Mouse (Mus musculus): ENCODE data around the gene Ylpm1. TPM values are rescaled to one million over a fixed set of nuclear protein-coding genes. Genes with fewer than 3 reads are reported as not detected.

The Ylpm1 gene
- total RNA-seq, 2 experiments from 2014 or later: 26.6 to 26.7 TPM

DNA sequence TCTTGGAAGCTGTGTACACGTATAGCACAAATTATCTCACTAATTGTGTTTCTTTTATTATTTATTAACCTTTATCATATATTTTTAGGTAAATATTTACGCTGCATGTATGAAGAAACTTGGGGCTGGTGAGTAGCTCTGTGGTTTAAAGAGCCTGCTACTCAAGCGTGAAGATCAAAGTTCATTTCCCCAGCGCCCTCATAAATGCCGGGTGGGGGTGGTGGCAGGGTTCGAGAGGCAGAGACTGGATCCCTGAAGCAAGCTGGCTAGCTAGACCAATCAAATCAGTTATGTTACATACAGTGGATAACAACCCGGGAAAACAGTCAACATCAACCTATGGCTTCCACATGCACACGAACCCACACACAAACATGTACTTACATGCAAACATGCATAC is 107.0 kb downstream of the Ylpm1 start:
- DNase-seq (ENCODE audit: low spot score): no peak
- intact Hi-C loops (cut with DNase I): no loop called here

DNA sequence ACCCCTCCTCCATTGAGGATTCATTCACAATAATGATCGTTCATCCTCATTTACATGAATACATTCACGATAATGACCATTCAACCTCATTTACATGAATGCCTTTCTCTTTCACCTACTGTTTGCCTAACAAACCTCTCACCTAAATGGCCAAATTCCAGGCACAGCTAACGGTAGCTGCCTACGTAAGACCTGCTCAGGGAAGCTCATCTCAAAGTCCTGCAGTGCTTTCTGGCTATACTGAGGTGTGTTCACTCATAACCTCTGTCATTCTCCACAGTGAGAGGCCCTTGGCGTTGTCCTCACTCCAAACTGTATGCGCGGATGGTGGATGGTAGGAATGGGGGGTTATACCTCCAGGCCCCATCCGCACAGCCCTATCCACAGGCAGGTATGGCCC is 108.7 kb downstream of the Ylpm1 start:
- no peak for DNase-seq (ENCODE audit: low spot score)
- intact Hi-C loops (cut with DNase I): no loop called here

DNA sequence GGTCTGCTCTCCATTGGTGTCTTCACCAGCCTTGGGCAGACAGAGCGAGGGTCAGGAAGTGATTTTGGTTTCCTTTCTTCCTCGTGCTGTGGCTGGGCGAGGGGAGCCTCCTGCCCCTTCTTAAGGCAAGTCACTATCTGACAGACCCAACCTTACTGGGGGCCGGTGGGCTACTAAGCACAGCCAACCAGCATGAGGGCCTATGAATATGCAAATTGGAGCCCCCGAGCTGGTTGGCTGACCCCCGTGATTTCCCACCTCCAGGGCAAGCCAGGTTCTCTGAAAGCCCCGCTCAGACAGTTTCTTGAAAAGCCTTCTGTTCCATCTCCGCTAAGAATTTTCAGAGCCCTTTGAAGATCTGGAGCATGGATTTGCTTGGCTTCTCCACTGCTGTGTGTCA is 110.2 kb downstream of the Ylpm1 start:
- intact Hi-C loops (cut with DNase I): no loop called here
- DNase-seq (ENCODE audit: low spot score): no peak

DNA sequence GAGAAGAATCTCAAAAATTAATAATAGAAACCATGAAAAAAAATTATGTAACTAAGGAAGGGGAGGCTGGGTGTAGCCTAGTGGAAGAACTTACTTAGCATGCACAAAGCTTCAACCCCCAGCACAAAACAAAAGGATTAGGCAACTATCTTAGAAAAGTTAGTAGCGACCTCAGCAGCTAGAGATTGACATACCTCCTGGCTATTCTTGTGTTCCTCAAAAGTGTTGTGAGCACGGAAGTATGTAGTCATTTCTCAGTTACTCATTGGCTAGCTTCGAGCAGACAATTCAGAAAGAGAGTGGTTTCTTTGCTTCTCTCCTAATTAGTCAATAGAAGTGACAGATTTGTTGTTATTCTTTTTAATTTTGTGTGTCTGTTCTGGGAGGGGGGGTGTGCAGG is 112.5 kb downstream of the Ylpm1 start:
- intact Hi-C loops (cut with DNase I): no loop called here
- DNase-seq (ENCODE audit: low spot score): no peak

DNA sequence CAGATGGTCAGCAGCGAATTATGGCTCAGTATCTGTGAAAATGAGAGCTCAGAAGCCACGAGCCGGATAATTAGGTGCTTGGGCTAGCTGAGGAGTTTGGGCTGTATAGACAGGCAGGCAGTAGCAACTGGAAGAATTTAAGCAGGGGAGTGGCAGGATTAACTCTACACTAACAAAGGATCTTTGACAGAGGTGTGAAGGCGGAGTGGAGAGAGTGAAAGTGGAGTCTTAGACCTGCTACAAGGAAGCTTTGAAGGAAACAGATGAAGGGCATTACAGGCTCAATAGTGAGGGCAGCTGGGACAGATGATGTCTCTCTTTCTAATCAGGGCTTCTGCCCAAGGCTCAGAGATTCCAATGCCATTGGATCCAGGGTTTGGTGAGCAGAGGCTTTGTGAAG is 113.3 kb downstream of the Ylpm1 start:
- intact Hi-C loops (cut with DNase I): no loop called here
- no peak for DNase-seq (ENCODE audit: low spot score)

DNA sequence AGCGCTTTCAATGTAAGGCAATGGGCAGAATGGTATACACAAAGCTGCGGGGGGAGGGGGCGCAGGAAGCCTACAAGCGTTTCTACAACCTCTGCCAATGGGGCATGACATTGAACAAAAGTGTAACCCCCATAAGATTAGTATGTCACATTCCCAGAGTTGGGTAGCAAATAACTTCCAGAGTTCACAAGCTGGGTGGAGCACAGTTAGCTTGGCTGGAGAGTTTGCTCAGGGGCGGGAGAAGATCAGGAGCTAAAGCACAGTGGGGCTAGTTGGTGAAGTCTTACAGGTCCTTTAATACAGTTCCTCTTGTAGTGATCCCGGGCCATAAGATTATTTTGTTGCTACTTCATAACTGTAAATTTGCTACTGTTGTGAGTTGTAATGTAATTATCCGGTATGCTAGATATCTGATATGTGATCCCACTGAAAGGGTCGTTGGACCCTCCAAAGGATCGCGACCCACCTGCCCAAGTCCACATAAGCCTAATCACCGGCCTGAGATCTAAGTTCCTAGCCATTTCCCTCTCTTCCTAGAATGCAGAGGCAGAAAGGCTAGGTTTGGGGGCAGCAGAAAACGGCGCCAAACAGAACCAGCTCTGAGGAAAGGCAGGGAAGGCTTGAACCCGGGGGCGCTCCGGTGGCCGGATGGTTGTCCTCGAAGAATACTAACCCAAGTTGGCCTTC is 114.0 kb downstream of the Ylpm1 start:
- DNase-seq (ENCODE audit: low spot score): no peak
- intact Hi-C loops (cut with DNase I): no loop called here

DNA sequence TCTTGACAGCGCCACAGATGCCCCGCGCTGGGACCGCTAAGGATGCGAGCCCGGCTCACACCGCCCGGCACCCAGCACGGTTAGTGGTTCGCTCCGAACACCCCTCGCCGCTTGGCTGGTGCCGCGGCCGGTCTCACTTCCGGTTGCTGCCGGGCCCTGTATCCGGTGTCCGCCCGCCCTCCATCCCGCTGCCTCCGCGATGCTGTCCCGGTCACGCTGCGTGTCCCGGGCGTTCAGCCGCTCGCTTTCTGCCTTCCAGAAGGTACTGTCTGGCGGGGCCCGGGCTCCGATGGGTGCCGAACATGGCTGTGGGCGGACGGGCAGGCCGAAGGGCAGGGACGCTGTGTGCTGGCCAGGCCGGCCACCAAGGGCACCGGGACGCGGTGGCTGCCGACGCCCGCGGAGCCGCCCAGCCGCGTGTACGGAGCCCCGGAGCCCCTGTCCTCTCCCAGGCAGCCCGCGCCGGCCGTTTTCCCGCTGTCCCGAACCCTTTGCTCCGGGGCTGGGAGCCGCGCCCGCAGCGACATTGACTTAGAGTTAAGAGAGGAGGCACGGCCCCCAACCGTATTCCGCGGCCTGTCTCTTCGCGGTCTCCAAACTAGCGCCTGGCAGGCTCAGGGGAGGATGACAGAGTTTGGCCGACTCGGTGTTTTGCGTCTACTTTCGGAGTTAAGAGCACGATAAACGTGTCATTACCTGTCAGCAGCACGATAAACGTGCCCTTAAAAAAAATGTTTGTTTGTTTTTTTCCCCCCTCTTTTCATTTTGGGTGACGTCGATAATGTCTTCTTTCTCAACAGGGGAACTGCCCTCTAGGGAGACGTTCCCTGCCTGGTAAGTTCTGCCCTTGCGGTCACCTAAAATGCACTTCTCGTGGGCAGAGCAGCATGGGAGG is 114.8 kb downstream of the Ylpm1 start, which contains the start of the genes Prox2 and Dlst:
Gene Prox2 (minus strand): TSS at position 62 of the 895 bp plus-strand sequence.
Gene Dlst (plus strand): TSS at position 136 of the 895 bp plus-strand sequence.
- peak; percentile 79 for DNase-seq (ENCODE audit: low spot score)
- intact Hi-C loops (cut with DNase I): no loop called here

DNA sequence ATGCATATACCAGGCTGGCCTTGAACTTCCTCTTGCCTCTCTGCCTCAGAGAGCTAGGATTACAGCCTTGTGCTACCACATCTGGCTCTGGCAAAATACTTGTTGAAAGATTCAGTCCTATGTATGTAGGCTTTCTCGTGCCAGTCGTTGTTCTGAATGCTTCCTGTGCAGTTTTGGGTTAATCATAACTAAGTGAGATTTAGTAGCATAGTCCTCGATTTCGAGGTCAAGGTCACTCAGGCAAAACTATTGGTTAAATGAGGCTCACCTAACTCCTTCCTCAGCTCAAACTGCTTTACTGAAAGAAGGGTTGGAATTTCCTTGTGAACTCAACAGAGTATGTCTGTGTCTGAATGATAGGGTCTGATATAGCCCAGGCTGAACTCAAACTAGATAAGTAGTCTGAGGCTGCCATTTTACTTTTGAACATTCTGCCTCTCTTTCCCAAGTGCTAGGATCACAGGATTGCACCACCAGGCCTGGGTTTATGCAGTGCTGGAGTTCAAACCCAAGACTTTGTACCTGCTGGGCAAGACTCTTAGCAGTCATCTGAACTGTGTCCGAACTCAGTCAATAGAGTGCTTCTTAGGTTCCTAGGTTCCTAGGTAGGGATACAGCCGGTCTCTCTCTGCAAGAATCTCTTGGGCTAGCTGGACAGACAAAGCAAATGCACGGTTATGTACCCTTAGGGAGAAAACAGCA is 116.6 kb downstream of the Ylpm1 start:
- no peak for DNase-seq (ENCODE audit: low spot score)
- intact Hi-C loops (cut with DNase I): no loop called here

DNA sequence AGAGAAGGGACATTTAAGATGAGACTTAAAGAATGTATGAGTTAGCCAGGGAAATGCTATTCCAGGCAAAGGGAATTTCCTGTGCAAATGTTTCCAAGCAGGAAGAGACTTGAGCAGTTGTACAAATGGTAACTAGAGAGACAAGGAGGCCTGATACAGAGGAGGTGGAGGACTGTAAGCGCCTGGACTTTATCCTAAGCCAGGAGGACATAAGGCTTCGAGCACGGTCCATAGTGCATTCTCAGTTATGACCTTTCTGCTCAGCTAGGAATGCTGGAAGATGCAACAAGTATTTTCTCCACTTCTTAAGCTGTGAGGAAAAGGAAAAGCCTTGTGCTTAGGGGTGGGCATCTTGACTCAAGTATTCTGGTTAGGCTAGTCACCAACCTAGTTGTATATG is 117.2 kb downstream of the Ylpm1 start:
- intact Hi-C loops (cut with DNase I): no loop called here
- no peak for DNase-seq (ENCODE audit: low spot score)

DNA sequence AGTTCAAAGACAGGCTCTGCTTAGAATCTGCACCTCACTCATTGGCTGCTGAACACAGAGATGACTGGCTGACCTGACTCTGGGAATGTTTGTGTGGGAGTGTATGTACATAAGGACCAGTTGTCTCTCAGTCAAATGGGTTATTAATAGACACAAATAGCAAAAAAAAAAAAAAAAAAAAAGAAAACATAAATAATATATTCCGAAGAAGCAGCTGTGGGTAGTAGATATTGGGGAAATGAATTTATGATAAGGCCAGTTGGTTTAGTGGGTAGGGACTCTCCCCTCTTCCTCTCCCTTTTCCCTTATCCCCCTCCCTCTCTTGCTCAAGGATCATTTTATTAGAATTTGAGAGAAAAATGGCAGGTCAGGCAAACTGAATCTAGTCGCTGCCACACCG is 117.8 kb downstream of the Ylpm1 start:
- DNase-seq (ENCODE audit: low spot score): no peak
- intact Hi-C loops (cut with DNase I): no loop called here

DNA sequence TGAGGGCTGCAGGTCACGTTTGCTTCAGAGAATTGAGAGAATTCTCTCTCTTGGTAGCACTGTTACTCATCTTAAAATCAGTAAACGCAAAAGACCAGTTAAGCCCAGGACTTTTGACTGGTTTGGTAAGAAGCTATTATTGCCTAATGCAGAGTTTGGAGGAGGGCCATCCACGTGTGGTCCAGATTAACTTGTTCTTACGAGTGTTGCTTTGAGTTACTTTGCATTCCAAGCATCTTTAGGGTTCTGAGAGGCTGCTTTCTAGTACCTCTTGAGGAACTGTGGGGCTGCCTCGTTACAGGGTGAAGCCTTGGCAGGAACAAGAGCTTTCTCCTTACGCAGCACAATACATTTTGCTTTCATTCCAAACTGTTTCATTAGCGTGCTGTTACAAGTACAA is 119.6 kb downstream of the Ylpm1 start:
- DNase-seq (ENCODE audit: low spot score): no peak
- intact Hi-C loops (cut with DNase I): no loop called here

Other genes with a start within 250 kb of the Ylpm1 start
- 10 to 100 TPM; 25.7 to 30.4 TPM for gene Npc2, start 223.2 kb upstream of the Ylpm1 start, total RNA-seq (2021)
- 10 to 100 TPM; 80.0 to 84.7 TPM for gene Isca2, start 223.1 kb upstream of the Ylpm1 start, total RNA-seq (2021)
- 1 to 10 TPM; 1.8 to 2.0 TPM for gene Ltbp2, start 119.8 kb upstream of the Ylpm1 start, total RNA-seq (2021)
- 10 to 100 TPM; 28.4 to 34.6 TPM for gene Fcf1, start 25.4 kb upstream of the Ylpm1 start, total RNA-seq (2021)
- gene Arel1, start 25.4 kb upstream of the Ylpm1 start, total RNA-seq (2021): 10 to 100 TPM; 37.2 to 38.5 TPM
- 1 to 10 TPM; 1.5 to 1.8 TPM for gene Prox2, start 114.4 kb downstream of the Ylpm1 start, total RNA-seq (2021)
- gene Dlst, start 114.5 kb downstream of the Ylpm1 start, total RNA-seq (2021): 100 to 1,000 TPM; 830 to 838 TPM
- gene Rps6kl1, start 154.9 kb downstream of the Ylpm1 start, total RNA-seq (2021): 1 to 10 TPM; 2.6 to 4.3 TPM
- 1 to 10 TPM; 3.3 to 4.4 TPM for gene Pgf, start 181.5 kb downstream of the Ylpm1 start, total RNA-seq (2021)
- gene Eif2b2, start 223.2 kb downstream of the Ylpm1 start, total RNA-seq (2021): 10 to 100 TPM; 48.2 to 49.3 TPM

Measured in heart, postnatal 25 days (tissue).